ENCODE assay signal across 27 mouse cellular contexts in the genomic region with DNA sequence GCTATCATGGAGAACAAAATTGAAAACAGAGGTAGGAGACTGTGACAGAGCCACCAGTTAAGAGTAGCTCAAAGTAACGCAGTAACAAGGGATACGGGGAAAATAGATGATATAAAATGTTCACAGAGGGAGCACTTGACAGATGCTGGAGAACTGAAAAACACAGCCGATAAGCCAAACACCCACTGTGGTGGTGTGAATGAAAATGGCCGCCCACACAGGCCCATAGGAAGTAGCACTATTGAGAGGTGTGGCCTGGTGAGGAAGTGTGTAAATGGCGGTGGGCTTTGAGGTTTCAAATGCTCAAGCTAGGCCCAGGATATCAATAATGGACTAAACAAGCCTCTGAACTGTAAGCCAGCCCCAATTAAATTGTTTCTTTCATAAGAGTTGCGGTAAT. TPM values are rescaled to one million over a fixed set of nuclear protein-coding genes. Genes with fewer than 3 reads are reported as not detected.
DNase-seq lines count a peak whose midpoint lies in the region; ATAC-seq and TF ChIP-seq lines count a peak whose summit lies in the region.
"Had no signal": no experiment of that assay in that cellular context is flagged by ENCODE, and none has a peak within 500 bp of the region (broad histone marks: within the 10 kb centered on the region; RNA-seq: fewer than 3 reads in every experiment).

No protein-coding gene starts in this region.

- no peak for TF ChIP-seq CTCF in layer of hippocampus, adult 2 months (conservative IDR thresholded peaks at IDR 0.05)

- H3K27ac ChIP-seq in layer of hippocampus, adult 2 months, result peak overlapping the region; percentile 14; the same call in 1 of the 2 replicates
- H3K27ac ChIP-seq: embryonic facial prominence, embryonic 10.5 days; embryonic facial prominence, embryonic 13.5 days; forebrain, embryonic 13.5 days; heart, embryonic 15.5 days; hindbrain, embryonic 10.5 days; hindbrain, embryonic 13.5 days; intestine, embryonic 15.5 days had no signal

- ATAC-seq in frontal cortex, adult (ENCODE audit: low TSS enrichment), result peak; percentile 48
- ATAC-seq: activated CD4-positive, CD25-positive, alpha-beta regulatory T cell, adult 4 months; forebrain, embryonic 13.5 days; forebrain, embryonic 16.5 days; hindbrain, embryonic 16.5 days; intestine, embryonic 15.5 days had no signal

- DNase-seq in frontal cortex, postnatal 14 days (ENCODE audit: low spot score in 2 of 2), result no peak
- no peak for DNase-seq in layer of hippocampus, adult 2 months (ENCODE audit: low spot score in 2 of 2)
- no peak for DNase-seq in layer of hippocampus, adult 9-10 months (ENCODE audit: low spot score)
- DNase-seq in brain, adult 2 months (ENCODE audit: low read depth, low spot score), result peak; percentile 60
- no peak for DNase-seq in embryo, embryonic 11 days
- no peak for DNase-seq in Muller cell, postnatal 12 days (ENCODE audit: inconsistent ontology term)
- DNase-seq: adrenal gland, adult 8-10 months; adrenal gland, postnatal 25 days; cerebellum, adult 18-20 months; cerebellum, adult 9-10 months; cerebellum, postnatal 14 days; gastrocnemius, postnatal 25 days; heart, postnatal 10 days; heart, postnatal 36 days had no signal

- H3K4me3 ChIP-seq in layer of hippocampus, adult 2 months, result no peak overlapping the region
- H3K4me3 ChIP-seq: embryonic facial prominence, embryonic 10.5 days; embryonic facial prominence, embryonic 13.5 days; erythroblast, embryonic 14.5 days; forebrain, embryonic 13.5 days; heart, embryonic 12.5 days; heart, embryonic 15.5 days; hindbrain, embryonic 10.5 days; hindbrain, embryonic 13.5 days; intestine, embryonic 15.5 days had no signal

RNA-seq across cellular contexts. Expression of gene Ide, which starts 26.2 kb away (rescaled TPM):
- total RNA-seq in layer of hippocampus, adult 2 months (2021), result 10 to 100 TPM; 34.9 to 56.2 TPM
